In the genomic region with DNA sequence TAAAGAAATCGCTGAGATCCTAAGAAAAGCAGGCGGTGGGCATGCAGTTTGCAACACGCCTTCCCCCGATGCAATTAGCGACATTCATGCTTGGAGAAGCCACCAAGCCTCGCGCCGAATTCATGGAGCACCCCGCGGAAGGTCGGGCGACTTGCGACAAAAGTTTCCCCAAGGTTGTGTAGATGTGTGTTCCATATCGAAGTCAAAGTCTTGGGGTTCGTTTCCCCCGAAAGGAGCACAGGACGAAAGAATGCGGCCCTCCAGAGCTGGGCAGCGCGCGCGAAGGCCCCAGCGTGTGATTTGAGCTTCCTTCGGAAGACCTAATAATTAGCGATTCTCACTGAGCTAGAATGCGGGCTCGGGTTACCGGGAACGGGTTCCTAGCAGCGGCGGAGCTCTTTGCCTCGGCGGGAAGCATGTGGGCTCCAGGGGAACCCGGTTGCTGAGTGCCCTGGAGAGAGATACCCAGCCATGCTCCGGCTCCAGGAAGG, we compare ENCODE assay signal across 11 mouse cellular contexts. TPM values are rescaled to one million over a fixed set of nuclear protein-coding genes. Genes with fewer than 3 reads are reported as not detected.
A peak's percentile ranks its signal among the peaks of the same experiment; 100 is the strongest.
DNase-seq lines count a peak whose midpoint lies in the region; ATAC-seq lines count a peak whose summit lies in the region.
"Had no signal": no experiment of that assay in that cellular context is flagged by ENCODE, and none has a peak within 500 bp of the region (broad histone marks: within the 10 kb centered on the region; RNA-seq: fewer than 3 reads in every experiment).

No protein-coding gene starts in this region.

- no peak overlapping the region for H3K27ac ChIP-seq in heart, embryonic 10.5 days
- H3K27ac ChIP-seq in forebrain, embryonic 15.5 days (replicated peaks): 0 out of 2 replicates have a peak overlapping the region, but pooled peaks have one; percentile 19
- H3K27ac ChIP-seq in midbrain, embryonic 14.5 days (replicated peaks; ENCODE audit: low read depth, low read length): no peak overlapping the region
- H3K27ac ChIP-seq: liver, embryonic 15.5 days had no signal

- peaks cover 34% of the 10 kb centered on the region for H3K4me1 ChIP-seq in heart, embryonic 10.5 days
- peaks cover 55% of the 10 kb centered on the region for H3K4me1 ChIP-seq in forebrain, embryonic 15.5 days
- peaks cover 8% of the 10 kb centered on the region; the same call in 1 of the 2 replicates for H3K4me1 ChIP-seq in midbrain, embryonic 14.5 days (ENCODE audit: control insufficient read depth, insufficient read depth, low read length)

- under 1% methylated on average over 35 of the region's 35 CpGs for WGBS in heart, embryonic 10.5 days
- under 1% methylated on average over 35 of the region's 35 CpGs for WGBS in forebrain, embryonic 15.5 days
- under 1% methylated on average over 35 of the region's 35 CpGs for WGBS in midbrain, embryonic 14.5 days

- H3K27me3 ChIP-seq in heart, embryonic 10.5 days (ENCODE audit: insufficient read depth, poor library complexity, severe bottlenecking): peaks cover 100% of the 10 kb centered on the region
- H3K27me3 ChIP-seq in forebrain, embryonic 15.5 days: peaks cover 70% of the 10 kb centered on the region
- peaks cover 100% of the 10 kb centered on the region for H3K27me3 ChIP-seq in midbrain, embryonic 14.5 days (ENCODE audit: control insufficient read depth, insufficient read depth, low read length)

- peak overlapping the region; percentile 44 for H3K9ac ChIP-seq in forebrain, embryonic 15.5 days (replicated peaks)
- peak overlapping the region; percentile 16; the same call in 1 of the 2 replicates for H3K9ac ChIP-seq in midbrain, embryonic 14.5 days (replicated peaks; ENCODE audit: low read length)
- H3K9ac ChIP-seq: liver, embryonic 15.5 days had no signal

- H3K4me2 ChIP-seq in forebrain, embryonic 15.5 days (replicated peaks): peak overlapping the region; percentile 83
- H3K4me2 ChIP-seq in midbrain, embryonic 14.5 days (ENCODE audit: low read length): peak overlapping the region; percentile 37

- H3K4me3 ChIP-seq in heart, embryonic 10.5 days: peak overlapping the region; percentile 33; the same call in 1 of the 2 replicates
- peak overlapping the region; percentile 41 for H3K4me3 ChIP-seq in forebrain, embryonic 15.5 days
- H3K4me3 ChIP-seq in midbrain, embryonic 14.5 days (replicated peaks; ENCODE audit: low read depth, low read length): peak overlapping the region; percentile 19
- H3K4me3 ChIP-seq: liver, embryonic 15.5 days had no signal

- ATAC-seq in forebrain, embryonic 15.5 days (replicated peaks): no peak
- ATAC-seq in midbrain, embryonic 14.5 days (ENCODE audit: low FRiP score, low TSS enrichment): no peak

- DNase-seq in heart, embryonic 10.5 days (ENCODE audit: low spot score): no peak
- no peak for DNase-seq in heart, adult 8-10 months (ENCODE audit: low spot score)
- peak; percentile 42 for DNase-seq in cerebellum, adult 11-12 months
- DNase-seq in midbrain, embryonic 14.5 days: peak; percentile 46
- no peak for DNase-seq in frontal cortex, postnatal 14 days (ENCODE audit: low spot score in 2 of 2)
- DNase-seq in right cerebral cortex, adult 18-20 months: no peak
- no peak for DNase-seq in layer of hippocampus, adult 9-11 months
- DNase-seq: adrenal gland, postnatal 25 days; gastrocnemius, postnatal 36 days had no signal

- no peaks in the 10 kb centered on the region for H3K9me3 ChIP-seq in heart, embryonic 10.5 days
- no peaks in the 10 kb centered on the region for H3K9me3 ChIP-seq in forebrain, embryonic 15.5 days
- H3K9me3 ChIP-seq in midbrain, embryonic 14.5 days (ENCODE audit: control insufficient read depth, low read length): no peaks in the 10 kb centered on the region
- H3K9me3 ChIP-seq: liver, embryonic 15.5 days had no signal

- H3K36me3 ChIP-seq in heart, embryonic 10.5 days: no peaks in the 10 kb centered on the region
- no peaks in the 10 kb centered on the region for H3K36me3 ChIP-seq in forebrain, embryonic 15.5 days
- H3K36me3 ChIP-seq in midbrain, embryonic 14.5 days (ENCODE audit: control insufficient read depth, insufficient read depth, low read length): no peaks in the 10 kb centered on the region
- H3K36me3 ChIP-seq: liver, embryonic 15.5 days had no signal

RNA-seq across cellular contexts. Expression of gene Pax6, which starts 0.7 kb away (rescaled TPM):
- 0.28 and 0.54 TPM in 2 replicates for polyA plus RNA-seq in heart, embryonic 10.5 days (2016; fragmentation: Nextera tagmentation; extraction: Ambion mirVana)
- not detected for total RNA-seq in heart, adult 8-10 months (2022)
- polyA plus RNA-seq in forebrain, embryonic 15.5 days (2015; fragmentation: Nextera tagmentation; extraction: Ambion mirVana): 45.0 and 57.0 TPM in 2 replicates
- polyA plus RNA-seq in midbrain, embryonic 14.5 days (2014; fragmentation: Nextera tagmentation; extraction: Ambion mirVana): 20.7 and 22.9 TPM in 2 replicates
- total RNA-seq: adrenal gland, postnatal 25 days; gastrocnemius, postnatal 36 days had no signal
- polyA plus RNA-seq: liver, embryonic 15.5 days had no signal

Comparison
In these comparisons a context has a peak if more than half of its experiments do, and no peak if none do; other contexts are left out.
1. DNase-seq: peak in cerebellum, adult 11-12 months (single experiment) and midbrain, embryonic 14.5 days (single experiment); none in heart, embryonic 10.5 days (single experiment), heart, adult 8-10 months (single experiment), frontal cortex, postnatal 14 days (0 of 2), right cerebral cortex, adult 18-20 months (single experiment) and layer of hippocampus, adult 9-11 months (single experiment).
2. RNA of gene Pax6, which starts 0.7 kb away (polyA plus RNA-seq): 45.0 to 57.0 TPM in forebrain, embryonic 15.5 days and 20.7 to 22.9 TPM in midbrain, embryonic 14.5 days; 0.28 to 0.54 TPM in heart, embryonic 10.5 days; every median in the first group is over 10 times any median in the second.
3. Peak in every context shown above with its lines, with median percentiles within 50 percentile points of each other: H3K4me3 ChIP-seq.